Mouse (Mus musculus) forebrain, embryonic 11.5 days (tissue): ENCODE measurements around the gene Ankrd55. TPM values are rescaled to one million over a fixed set of nuclear protein-coding genes. Genes with fewer than 3 reads are reported as not detected.

Experiments
- ATAC-seq: fragments of 200-750 bp; cut with Nextera tagmentation; replicated peaks from 2 replicates; pipeline ENCODE4 v1.8.0; 2017; ENCODE audit warnings: moderate TSS enrichment; ENCODE audit not compliant: low FRiP score
- DNase-seq: peaks from one replicate; pipeline ENCODE4 v3.0.0-alpha.2; 2017; ENCODE audit warnings: low spot score
- H3K27ac ChIP-seq: fragments of 300-500 bp; sonication (generic); 2 replicates; pipeline ENCODE4 v1.5.1; 2014; ENCODE audit warnings: low read depth, low read length
- H3K27me3 ChIP-seq: fragments of 300-500 bp; sonication (generic); 2 replicates; pipeline ENCODE4 v1.6.1; 2014; ENCODE audit warnings: mild to moderate bottlenecking, low read length, mixed read lengths; ENCODE audit not compliant: control insufficient read depth, insufficient read depth
- H3K36me3 ChIP-seq: fragments of 300-500 bp; sonication (generic); 2 replicates; pipeline ENCODE4 v1.6.1; 2014; ENCODE audit warnings: mild to moderate bottlenecking, low read length, moderate library complexity, mixed read lengths; ENCODE audit not compliant: control insufficient read depth, insufficient read depth
- H3K4me1 ChIP-seq: fragments of 300-500 bp; sonication (generic); replicated peaks from 2 replicates; pipeline ENCODE4 v1.6.1; 2014; ENCODE audit warnings: low read length, mixed read lengths; ENCODE audit not compliant: control insufficient read depth, insufficient read depth
- H3K4me2 ChIP-seq: fragments of 300-500 bp; sonication (generic); 2 replicates; pipeline ENCODE4 v1.6.1; 2014; ENCODE audit warnings: low read depth, mild to moderate bottlenecking, low read length, moderate library complexity, mixed read lengths; ENCODE audit not compliant: severe bottlenecking
- H3K4me3 ChIP-seq: fragments of 300-500 bp; sonication (generic); 2 replicates; pipeline ENCODE4 v1.5.1; 2014; ENCODE audit warnings: low read depth, low read length
- H3K9ac ChIP-seq: fragments of 300-500 bp; sonication (generic); 2 replicates; pipeline ENCODE4 v1.6.1; 2014; ENCODE audit warnings: low read length
- H3K9me3 ChIP-seq: fragments of 300-500 bp; sonication (generic); 2 replicates; pipeline ENCODE4 v1.6.1; 2016; ENCODE audit warnings: low read length, mixed read lengths; ENCODE audit not compliant: control insufficient read depth
- WGBS: fragments of 180-500 bp; shearing (Covaris S2); extraction: QIAGEN DNeasy Blood & Tissue Kit; methylation state at CpG from one replicate; pipeline ENCODE4 v1.1.7; 2014; 5-methylcytosine and 5-hydroxymethylcytosine counted together
- polyA plus RNA-seq: library from polyadenylated mRNA; unstranded; fragments of >200 nt; fragmentation: Nextera tagmentation; extraction: Ambion mirVana; gene quantifications from 2 replicates; pipeline ENCODE4 v1.2.1, GENCODE M21; 2014

The Ankrd55 gene
- polyA plus RNA-seq, 1 experiment from 2014 or later, result 1.3 TPM

DNA sequence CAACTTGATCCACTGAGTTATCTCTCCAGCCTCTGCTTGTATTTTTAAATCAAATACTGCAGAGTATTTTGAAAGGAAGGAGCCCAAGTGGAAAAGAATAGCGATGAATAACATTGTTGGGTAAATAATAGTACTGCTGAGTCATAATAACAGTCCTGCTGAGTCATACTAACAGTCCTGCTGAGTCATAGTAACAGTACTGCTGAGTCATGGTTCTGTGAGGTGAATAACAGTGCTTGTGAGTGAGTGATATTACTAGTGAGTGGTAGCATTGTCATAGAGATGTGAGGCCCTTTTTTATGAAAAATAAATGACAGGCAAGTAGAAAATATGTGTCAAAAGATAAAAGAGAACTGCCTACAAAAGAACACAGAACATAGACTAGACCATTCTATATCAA is 1.1 kb upstream of the Ankrd55 start:
- ATAC-seq, result no peak
- no peak overlapping the region for H3K27ac ChIP-seq
- 85% methylated on average over 1 of the region's 1 CpGs for WGBS

DNA sequence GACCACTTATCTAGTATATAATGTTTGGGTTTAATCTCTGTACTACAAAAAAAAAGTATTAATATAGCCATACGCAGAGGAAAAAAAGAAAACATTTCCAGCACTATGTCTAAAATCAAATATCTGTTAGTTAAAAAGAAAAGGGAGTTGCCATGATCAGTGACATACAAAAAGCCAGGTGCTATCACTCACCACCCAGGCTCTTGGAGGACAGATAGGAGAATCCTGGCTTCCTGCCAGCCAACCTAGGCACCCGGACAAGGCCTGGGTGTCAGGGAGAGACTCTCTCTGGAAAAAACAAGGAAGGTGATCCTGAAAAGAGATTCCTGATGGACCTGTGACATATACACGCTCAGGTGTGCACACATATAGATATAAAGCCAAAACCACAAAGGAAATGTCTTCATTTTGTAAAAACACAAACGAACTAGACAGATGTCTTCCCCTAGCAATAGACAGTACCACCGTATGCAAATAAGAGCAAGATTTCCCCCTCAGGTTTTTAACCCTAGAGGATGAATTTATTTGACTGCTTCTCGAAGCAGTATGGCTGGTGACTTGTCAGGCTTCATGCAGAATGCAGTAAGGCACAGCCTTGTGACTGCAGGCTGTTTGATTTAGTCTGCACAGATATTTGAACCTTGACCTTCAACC is 553 bp upstream of the Ankrd55 start:
- Histone ChIP-seq H3K4me2 (peak overlapping the region; percentile 15; the same call in 1 of the 2 replicates), H3K27ac (no peak overlapping the region), H3K9ac (peak overlapping the region; percentile 8; the same call in 1 of the 2 replicates), H3K4me3 (no peak overlapping the region), H3K9me3 (no peaks in the 10 kb centered on the region), H3K27me3 (no peaks in the 10 kb centered on the region), H3K36me3 (no peaks in the 10 kb centered on the region), H3K4me1 (peaks cover 3% of the 10 kb centered on the region; the same call in 1 of the 2 replicates)
- DNase-seq (no peak), ATAC-seq (peak; percentile 33; the same call in 1 of the 2 replicates)
- 75% methylated on average over 6 of the region's 6 CpGs for WGBS

More for the DNA sequence above, 1.1 kb upstream of the Ankrd55 start:
- H3K9me3 ChIP-seq, result no peaks in the 10 kb centered on the region
- H3K4me1 ChIP-seq, result peaks cover 3% of the 10 kb centered on the region; the same call in 1 of the 2 replicates
- H3K4me2 ChIP-seq, result no peak overlapping the region
- no peaks in the 10 kb centered on the region for H3K36me3 ChIP-seq
- no peak for DNase-seq
- no peak overlapping the region for H3K4me3 ChIP-seq
- H3K9ac ChIP-seq, result no peak overlapping the region
- H3K27me3 ChIP-seq, result no peaks in the 10 kb centered on the region

DNA sequence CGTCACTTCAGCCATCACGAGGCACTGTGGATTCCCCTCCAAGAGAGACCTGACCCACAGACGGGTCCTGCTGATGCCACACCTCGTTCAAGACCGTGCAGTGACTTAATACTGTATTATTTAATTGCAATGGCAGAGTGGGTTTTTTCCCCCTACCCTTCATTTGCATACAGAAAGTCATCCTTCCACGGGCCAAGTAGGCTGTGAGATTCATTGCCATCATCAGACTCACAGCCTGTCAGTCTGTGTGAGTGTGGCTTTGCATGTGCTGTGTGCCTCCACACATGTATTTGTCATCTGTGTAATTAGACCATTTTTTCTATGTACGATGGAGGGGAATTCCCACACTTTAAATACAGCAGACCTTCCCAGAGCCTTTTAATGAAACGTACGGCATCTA is 1.1 kb downstream of the Ankrd55 start:
- no peak overlapping the region for H3K27ac ChIP-seq
- H3K4me1 ChIP-seq, result peaks cover 3% of the 10 kb centered on the region; the same call in 1 of the 2 replicates
- no peak overlapping the region for H3K4me2 ChIP-seq
- ATAC-seq (no peak), DNase-seq (no peak)
- no peak overlapping the region for H3K4me3 ChIP-seq
- WGBS, result 79% methylated on average over 9 of the region's 9 CpGs
- no peaks in the 10 kb centered on the region for H3K9me3 ChIP-seq
- H3K9ac ChIP-seq, result no peak overlapping the region
- H3K36me3 ChIP-seq, result no peaks in the 10 kb centered on the region
- no peaks in the 10 kb centered on the region for H3K27me3 ChIP-seq

DNA sequence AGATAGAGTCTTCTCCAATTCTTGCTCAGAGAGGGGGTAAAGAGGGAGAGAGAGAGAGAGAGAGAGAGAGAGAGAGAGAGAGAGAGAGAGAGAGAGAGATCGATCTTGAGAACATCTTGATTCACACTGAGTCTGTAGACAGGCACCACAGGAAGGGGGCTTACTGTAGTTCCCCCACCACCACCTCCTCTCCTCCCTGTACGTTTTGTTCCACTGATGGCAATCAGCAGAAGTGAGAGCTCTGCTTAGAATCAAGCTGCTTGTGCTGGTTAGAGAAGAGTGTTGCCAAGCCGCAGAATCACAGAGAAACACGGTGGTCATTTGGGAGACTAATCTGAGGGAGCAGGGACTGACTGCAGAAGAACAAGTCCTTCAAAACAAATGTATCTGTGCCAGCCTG is 1.7 kb downstream of the Ankrd55 start:
- H3K9me3 ChIP-seq, result no peaks in the 10 kb centered on the region
- H3K4me1 ChIP-seq, result peaks cover 3% of the 10 kb centered on the region; the same call in 1 of the 2 replicates
- H3K27me3 ChIP-seq, result no peaks in the 10 kb centered on the region
- H3K36me3 ChIP-seq, result no peaks in the 10 kb centered on the region
- DNase-seq (no peak), ATAC-seq (no peak)
- WGBS, result 77% methylated on average over 4 of the region's 4 CpGs
- H3K27ac ChIP-seq, result no peak overlapping the region
- no peak overlapping the region for H3K4me2 ChIP-seq
- no peak overlapping the region for H3K9ac ChIP-seq
- H3K4me3 ChIP-seq, result no peak overlapping the region

DNA sequence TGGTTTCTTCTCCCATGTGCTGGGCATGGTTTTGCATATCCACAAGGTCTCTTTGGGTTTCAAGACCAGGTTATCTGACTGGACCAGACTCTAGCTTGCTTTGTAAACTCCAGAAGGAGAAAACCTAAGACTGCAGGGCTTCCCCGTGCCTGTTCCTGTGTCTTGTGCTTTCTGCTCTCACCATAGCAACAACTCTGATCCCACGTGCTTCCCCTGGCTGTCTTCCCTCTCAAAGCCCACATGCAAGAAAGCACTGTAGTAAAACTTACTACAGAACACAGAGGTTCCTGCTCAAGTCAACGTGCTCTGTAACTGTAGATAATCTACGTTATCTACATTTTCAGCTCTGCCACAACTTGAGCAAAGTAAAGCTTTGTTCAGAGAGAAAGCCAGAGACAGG is 4.2 kb downstream of the Ankrd55 start:
- peaks cover 3% of the 10 kb centered on the region; the same call in 1 of the 2 replicates for H3K4me1 ChIP-seq
- no peaks in the 10 kb centered on the region for H3K9me3 ChIP-seq
- H3K4me2 ChIP-seq, result no peak overlapping the region
- DNase-seq (no peak), ATAC-seq (no peak)
- H3K4me3 ChIP-seq, result no peak overlapping the region
- no peak overlapping the region for H3K9ac ChIP-seq
- WGBS, result 78% methylated on average over 4 of the region's 4 CpGs
- H3K27ac ChIP-seq, result no peak overlapping the region
- H3K36me3 ChIP-seq, result no peaks in the 10 kb centered on the region
- no peaks in the 10 kb centered on the region for H3K27me3 ChIP-seq

DNA sequence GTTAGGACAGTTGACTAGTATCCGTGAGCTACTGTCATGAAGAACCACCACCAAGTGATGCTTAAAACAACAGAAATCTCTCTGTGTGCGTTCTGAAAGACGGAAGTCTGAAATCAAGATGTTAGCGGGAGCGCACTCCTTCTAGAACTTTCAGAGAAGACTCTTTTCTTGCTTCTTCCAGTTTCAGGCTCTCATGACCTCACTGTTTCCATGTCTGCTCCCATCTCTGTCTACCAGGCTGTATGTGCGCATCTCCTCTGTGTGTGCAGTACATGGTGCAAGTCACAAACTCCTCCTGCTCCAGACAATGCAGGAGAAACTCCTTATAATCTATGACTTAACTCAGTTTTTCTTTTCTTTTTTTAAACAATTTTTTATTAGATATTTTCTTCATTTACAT is 4.8 kb downstream of the Ankrd55 start:
- DNase-seq (no peak), ATAC-seq (no peak)
- WGBS, result 93% methylated on average over 6 of the region's 6 CpGs
- no peak overlapping the region for H3K4me3 ChIP-seq
- H3K36me3 ChIP-seq, result no peaks in the 10 kb centered on the region
- H3K27ac ChIP-seq, result no peak overlapping the region
- H3K9me3 ChIP-seq, result no peaks in the 10 kb centered on the region
- H3K9ac ChIP-seq, result no peak overlapping the region
- H3K4me2 ChIP-seq, result no peak overlapping the region
- no peaks in the 10 kb centered on the region for H3K27me3 ChIP-seq
- peaks cover 3% of the 10 kb centered on the region; the same call in 1 of the 2 replicates for H3K4me1 ChIP-seq

DNA sequence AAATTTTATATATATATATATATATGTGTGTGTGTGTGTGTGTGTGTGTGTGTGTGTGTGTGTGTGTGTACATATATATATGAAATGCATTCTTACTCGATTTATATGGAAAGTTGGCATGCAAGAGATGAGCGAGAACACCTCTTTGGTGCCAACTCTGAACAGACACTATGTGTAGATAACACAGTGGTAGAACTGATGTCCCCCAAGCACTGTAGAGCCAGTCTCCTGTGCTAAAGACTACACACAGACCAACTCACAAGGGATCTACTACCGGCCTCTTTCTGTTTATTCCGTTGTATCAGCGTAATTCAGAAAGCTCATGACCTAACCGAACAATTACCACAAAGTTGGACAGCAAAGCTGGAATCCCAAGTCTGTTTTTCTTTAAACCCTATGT is 6.2 kb downstream of the Ankrd55 start:
- no peak for ATAC-seq

DNA sequence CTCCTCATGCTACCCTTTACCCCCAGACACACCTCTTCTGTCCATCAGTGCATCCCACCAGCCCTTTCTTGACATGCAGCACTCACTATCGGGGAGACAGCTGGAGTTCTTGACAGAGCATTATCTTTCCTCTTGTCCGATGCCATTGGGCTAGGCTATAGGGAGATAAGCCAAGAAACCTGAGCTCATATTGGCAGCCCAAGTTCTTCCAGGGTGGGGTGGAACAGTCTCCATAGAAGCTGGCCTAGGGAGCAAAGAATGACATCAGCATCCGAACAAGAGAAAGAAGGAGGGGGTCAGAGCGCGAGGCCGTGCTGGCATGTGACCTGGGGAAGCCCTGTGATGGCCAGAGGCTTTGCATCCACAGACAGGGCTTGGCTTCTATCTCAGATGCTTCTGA is 9.5 kb downstream of the Ankrd55 start:
- H3K36me3 ChIP-seq, result no peaks in the 10 kb centered on the region
- H3K27ac ChIP-seq, result no peak overlapping the region
- no peak overlapping the region for H3K4me3 ChIP-seq
- H3K4me2 ChIP-seq, result no peak overlapping the region
- WGBS, result 94% methylated on average over 6 of the region's 6 CpGs
- no peaks in the 10 kb centered on the region for H3K4me1 ChIP-seq
- DNase-seq, result no peak
- H3K27me3 ChIP-seq, result no peaks in the 10 kb centered on the region
- no peak for ATAC-seq
- no peak overlapping the region for H3K9ac ChIP-seq
- no peaks in the 10 kb centered on the region for H3K9me3 ChIP-seq

More for the DNA sequence above, 6.2 kb downstream of the Ankrd55 start:
- no peaks in the 10 kb centered on the region for H3K27me3 ChIP-seq
- WGBS, result 91% methylated on average over 6 of the region's 6 CpGs
- DNase-seq, result no peak
- H3K4me1 ChIP-seq, result no peaks in the 10 kb centered on the region
- no peak overlapping the region for H3K4me3 ChIP-seq
- H3K27ac ChIP-seq, result no peak overlapping the region
- no peaks in the 10 kb centered on the region for H3K9me3 ChIP-seq
- H3K9ac ChIP-seq, result no peak overlapping the region
- no peak overlapping the region for H3K4me2 ChIP-seq
- no peaks in the 10 kb centered on the region for H3K36me3 ChIP-seq

DNA sequence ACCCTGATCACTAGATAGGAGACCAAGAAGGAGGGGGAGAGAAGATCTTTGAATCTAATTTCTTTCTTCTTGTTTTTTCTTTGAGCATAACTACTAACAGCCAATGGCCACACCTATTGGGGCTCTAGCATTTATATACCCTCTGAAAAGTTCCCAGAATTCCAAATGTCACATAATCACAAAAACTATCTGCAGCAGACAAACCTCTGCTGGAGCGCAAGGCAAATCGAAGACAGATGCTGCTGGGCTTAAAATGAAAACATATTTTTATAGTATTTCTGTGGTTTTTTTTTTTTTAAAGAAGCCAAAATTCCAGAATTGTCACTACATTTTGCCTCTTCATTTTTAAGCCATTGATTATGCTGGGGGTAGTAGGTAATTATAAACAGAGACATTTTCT is 15.2 kb downstream of the Ankrd55 start:
- no peaks in the 10 kb centered on the region for H3K36me3 ChIP-seq
- no peaks in the 10 kb centered on the region for H3K27me3 ChIP-seq
- WGBS, result 91% methylated on average over 2 of the region's 2 CpGs
- DNase-seq (no peak), ATAC-seq (no peak)
- H3K27ac ChIP-seq, result no peak overlapping the region
- no peak overlapping the region for H3K4me3 ChIP-seq
- no peaks in the 10 kb centered on the region for H3K4me1 ChIP-seq
- H3K9me3 ChIP-seq, result no peaks in the 10 kb centered on the region
- no peak overlapping the region for H3K4me2 ChIP-seq
- H3K9ac ChIP-seq, result no peak overlapping the region
